Mouse (Mus musculus) liver, postnatal 0 days (tissue): Measurements from ENCODE around the gene Kif21a.

ENCODE experiments used
- CTCF ChIP-seq: sonication (generic); IDR thresholded peaks from 2 replicates; pipeline ENCODE4 v1.5.1; 2016; ENCODE audit warnings: antibody characterized with exemption, low read depth
- EP300 ChIP-seq: IDR thresholded peaks from 2 replicates; pipeline ENCODE4 v1.6.1; 2016; ENCODE audit warnings: antibody characterized with exemption, low read depth, mild to moderate bottlenecking

DNA sequence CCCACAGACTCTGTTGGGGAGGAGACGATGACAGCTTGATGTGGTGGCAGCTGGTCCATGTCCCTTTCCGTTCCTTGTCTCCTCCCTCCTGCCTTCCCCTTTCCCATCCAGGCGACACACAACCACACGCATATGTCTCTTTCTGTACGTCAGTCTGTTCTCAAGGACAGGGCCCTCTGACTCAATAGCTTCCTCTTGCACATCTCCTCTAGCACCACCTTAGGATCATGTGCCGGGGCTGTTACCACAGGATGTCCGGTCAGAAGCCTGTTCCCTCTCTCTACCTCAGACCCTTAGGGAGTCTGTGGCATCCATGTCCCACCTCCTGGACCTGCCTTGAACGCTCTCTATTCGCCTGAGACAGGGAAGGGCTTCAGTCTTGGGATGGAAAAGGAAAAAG is 153.3 kb downstream of the Kif21a start:
- TF ChIP-seq EP300 (no peak), CTCF (no peak)
